Mouse (Mus musculus): ENCODE measurements around the gene Nacc1. TPM values are rescaled to one million over a fixed set of nuclear protein-coding genes. Genes with fewer than 3 reads are reported as not detected.

Nacc1 gene
- total and polyA plus RNA-seq, 3 experiments = 42.5 to 106 TPM; not detected in 1

GRCm38 (mm10) chr8:84662581-84663065 lies 25.0 kb downstream of the Nacc1 start, which contains the start of gene Ier2 (continued):
- peak; percentile 80; the same call in 1 of the 2 replicates for TF ChIP-seq MAZ (IDR thresholded peaks at IDR 0.05; ENCODE audit: low read depth, low read length)
- no peak for TF ChIP-seq ZKSCAN1 (IDR thresholded peaks at IDR 0.05; ENCODE audit: low read depth, low read length)
- no peak for TF ChIP-seq USF2 (IDR thresholded peaks at IDR 0.05; ENCODE audit: borderline replicate concordance in 1 of 2, insufficient read depth in 1 of 2, low read depth in 1 of 2, low read length in 2 of 2)

- Histone ChIP-seq H3K4me3 (ENCODE audit: control insufficient read depth in 1 of 2, insufficient read depth in 1 of 2, low read depth in 2 of 2, low read length in 2 of 2) (peak overlapping the region; percentile 67 to 93), H3K4me1 (ENCODE audit: control insufficient read depth in 1 of 2, insufficient read depth in 2 of 2, low read length in 2 of 2) (peaks cover 5 to 33% of the 10 kb centered on the region in 2 experiments), H3K79me2 (ENCODE audit: control insufficient read depth, insufficient read depth, low read length, poor library complexity) (peaks cover 52% of the 10 kb centered on the region), H3K9ac (ENCODE audit: control insufficient read depth, low read depth, low read length, poor library complexity, severe bottlenecking) (peak overlapping the region; percentile 88), H3K27ac (ENCODE audit: control insufficient read depth, low read depth, low read length) (peak overlapping the region; percentile 92), H3K27me3 (ENCODE audit: control insufficient read depth in 1 of 2, insufficient read depth in 2 of 2, low read length in 2 of 2) (no peaks in the 10 kb centered on the region), H3K9me3 (replicated peaks; ENCODE audit: insufficient read depth, low read length) (no peaks in the 10 kb centered on the region), H3K36me3 (ENCODE audit: control insufficient read depth in 1 of 2, insufficient read depth in 2 of 2, low read length in 2 of 2) (peaks cover 0 to 25% of the 10 kb centered on the region in 2 experiments; a peak in 2 of 4 replicates)
- TF ChIP-seq MAZ (IDR thresholded peaks at IDR 0.05; ENCODE audit: low read depth, low read length) = 0 out of 2 replicates have a peak, but pooled peaks have one; percentile 42
- peak; percentile 1; the same call in 1 of the 2 replicates for TF ChIP-seq MAX (IDR thresholded peaks at IDR 0.05; ENCODE audit: low read length)
- no peak for TF ChIP-seq POLR2A (IDR thresholded peaks at IDR 0.05; ENCODE audit: control insufficient read depth in 1 of 2, insufficient read depth in 1 of 2, low read depth in 1 of 2, low read length in 2 of 2, poor library complexity in 1 of 2)
- TF ChIP-seq NRF1 (IDR thresholded peaks at IDR 0.05; ENCODE audit: insufficient read depth, low read depth, low read length, poor library complexity, severe bottlenecking) = no peak
- TF ChIP-seq ZNF384 (IDR thresholded peaks at IDR 0.05; ENCODE audit: low read depth, low read length) = no peak
- TF ChIP-seq MXI1 (IDR thresholded peaks at IDR 0.05; ENCODE audit: low read depth, low read length) = peak; percentile 78; the same call in 1 of the 2 replicates
- TF ChIP-seq JUND (IDR thresholded peaks at IDR 0.05; ENCODE audit: low read depth, low read length) = no peak
- TF ChIP-seq SIN3A (IDR thresholded peaks at IDR 0.05; ENCODE audit: low read length) = no peak; the same call in none of the 2 replicates
- 0 out of 2 replicates have a peak, but pooled peaks have one; percentile 15 for TF ChIP-seq CHD1 (IDR thresholded peaks at IDR 0.05; ENCODE audit: low read depth, low read length)
- TF ChIP-seq NELFE (IDR thresholded peaks at IDR 0.05; ENCODE audit: low read depth, low read length) = peak; percentile 42
- 0 out of 2 replicates have a peak, but pooled peaks have one; percentile 68 for TF ChIP-seq UBTF (IDR thresholded peaks at IDR 0.05; ENCODE audit: borderline replicate concordance, insufficient read depth, low read depth, low read length)
- no peak; the same call in 1 of the 2 replicates for TF ChIP-seq BHLHE40 (IDR thresholded peaks at IDR 0.05; ENCODE audit: borderline replicate concordance, low read depth, low read length)
- no peak for TF ChIP-seq MYB (IDR thresholded peaks at IDR 0.05; ENCODE audit: low read depth, low read length)
- TF ChIP-seq POLR2AphosphoS5 (IDR thresholded peaks at IDR 0.05; ENCODE audit: borderline replicate concordance, low read depth, low read length) = no peak
- TF ChIP-seq SMC3 (IDR thresholded peaks at IDR 0.05; ENCODE audit: low read depth, low read length) = no peak
- TF ChIP-seq TAL1 (IDR thresholded peaks at IDR 0.05; ENCODE audit: low read length) = no peak
- no peak for TF ChIP-seq EP300 (IDR thresholded peaks at IDR 0.05; ENCODE audit: low read depth in 1 of 2, low read length in 2 of 2)
- peak; percentile 85 for DNase-seq (ENCODE audit: low read depth, low spot score)
Measured at GRCm38 (mm10) chr8:84661961-84662571, 25.6 kb downstream of the Nacc1 start.
